Mouse (Mus musculus) kidney, postnatal 36 days (tissue): ENCODE measurements around the gene Bicc1.

Source experiments
- DNase-seq, 2 experiments: peaks; one replicate each; pipeline ENCODE4 v3.0.0; 2021 to 2022; ENCODE audit warnings: mixed read lengths in 2 of 2

Gene Bicc1

GRCm38 (mm10) chr10:71158940-71159675 lies 392 bp downstream of the Bicc1 start:
- DNase-seq: peak; percentile 89 to 92

- DNase-seq: peak in 1 of 2 experiments; percentile 81
Measured at GRCm38 (mm10) chr10:71156569-71156968, 2.9 kb downstream of the Bicc1 start.

- peak in 1 of 2 experiments; percentile 49 for DNase-seq
Measured at GRCm38 (mm10) chr10:71153610-71154009, 5.9 kb downstream of the Bicc1 start.

GRCm38 (mm10) chr10:71153138-71153537 lies 6.4 kb downstream of the Bicc1 start:
- no peak for DNase-seq

- DNase-seq: no peak
Measured at GRCm38 (mm10) chr10:71150486-71150885, 9.0 kb downstream of the Bicc1 start.

GRCm38 (mm10) chr10:71148951-71149603 lies 10.4 kb downstream of the Bicc1 start:
- no peak for DNase-seq

GRCm38 (mm10) chr10:71148226-71148625 lies 11.3 kb downstream of the Bicc1 start:
- no peak for DNase-seq

- DNase-seq: no peak
Measured at GRCm38 (mm10) chr10:71146681-71147615, 12.6 kb downstream of the Bicc1 start.

GRCm38 (mm10) chr10:71145801-71146200 lies 13.7 kb downstream of the Bicc1 start:
- peak; percentile 32 to 42 for DNase-seq

GRCm38 (mm10) chr10:71144191-71144590 lies 15.3 kb downstream of the Bicc1 start:
- DNase-seq: no peak

GRCm38 (mm10) chr10:71142568-71142967 lies 16.9 kb downstream of the Bicc1 start:
- no peak for DNase-seq

- DNase-seq: peak; percentile 36 to 41
Measured at GRCm38 (mm10) chr10:71140281-71140845, 19.1 kb downstream of the Bicc1 start.

GRCm38 (mm10) chr10:71138852-71139197 lies 20.7 kb downstream of the Bicc1 start:
- DNase-seq: no peak

GRCm38 (mm10) chr10:71138132-71138851 lies 21.2 kb downstream of the Bicc1 start:
- DNase-seq: peak; percentile 55 to 56

GRCm38 (mm10) chr10:71137606-71138005 lies 21.9 kb downstream of the Bicc1 start:
- no peak for DNase-seq

- DNase-seq: no peak
Measured at GRCm38 (mm10) chr10:71131333-71131732, 28.2 kb downstream of the Bicc1 start.

GRCm38 (mm10) chr10:71130261-71130660 lies 29.2 kb downstream of the Bicc1 start:
- peak; percentile 63 to 79 for DNase-seq

GRCm38 (mm10) chr10:71127951-71128331 lies 31.6 kb downstream of the Bicc1 start:
- peak; percentile 64 to 86 for DNase-seq

- DNase-seq: peak; percentile 43 to 78
Measured at GRCm38 (mm10) chr10:71127278-71127950, 32.1 kb downstream of the Bicc1 start.

GRCm38 (mm10) chr10:71123974-71124373 lies 35.5 kb downstream of the Bicc1 start:
- no peak for DNase-seq

- peak; percentile 71 to 80 for DNase-seq
Measured at GRCm38 (mm10) chr10:71123395-71123794, 36.1 kb downstream of the Bicc1 start.

- DNase-seq: no peak
Measured at GRCm38 (mm10) chr10:71122480-71122879, 37.0 kb downstream of the Bicc1 start.
